Comparison of ENCODE assay signal across 8 mouse cellular contexts in the genomic region with DNA sequence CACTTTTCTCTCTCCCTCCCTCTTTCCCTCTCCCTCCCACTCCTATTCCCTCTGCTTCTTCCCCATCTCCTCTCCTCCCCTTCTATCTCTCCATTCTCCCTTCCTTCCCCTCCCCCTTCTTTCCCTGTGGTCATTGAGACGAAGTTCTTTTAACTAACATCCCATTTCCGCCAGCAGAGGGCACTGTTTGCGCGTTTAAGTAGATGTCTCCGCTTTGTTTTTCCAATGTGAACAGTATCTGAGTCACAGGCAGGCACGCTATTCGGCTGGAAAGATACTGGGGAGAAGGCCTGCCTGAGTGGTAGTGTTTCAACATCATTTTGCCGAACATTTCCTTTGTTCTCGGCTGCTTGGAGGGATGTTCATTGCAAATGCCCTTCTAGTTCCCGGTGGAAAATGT.
DNase-seq lines count a peak whose midpoint lies in the region; ATAC-seq lines count a peak whose summit lies in the region.

No protein-coding gene starts in this region.

- no peaks in the 10 kb centered on the region for H3K36me3 ChIP-seq in hindbrain, embryonic 10.5 days
- no peaks in the 10 kb centered on the region for H3K36me3 ChIP-seq in lung, embryonic 15.5 days

- WGBS in hindbrain, embryonic 10.5 days: 3% methylated on average over 10 of the region's 10 CpGs
- WGBS in lung, embryonic 15.5 days: under 1% methylated on average over 10 of the region's 10 CpGs

- peak; percentile 75; the same call in 1 of the 2 replicates for ATAC-seq in lung, embryonic 15.5 days (ENCODE audit: borderline replicate concordance, extremely low read depth, low FRiP score, low TSS enrichment)

- H3K27ac ChIP-seq in hindbrain, embryonic 10.5 days: peak overlapping the region; percentile 72
- no peak overlapping the region for H3K27ac ChIP-seq in lung, embryonic 15.5 days

- H3K27me3 ChIP-seq in hindbrain, embryonic 10.5 days (ENCODE audit: insufficient read depth, poor library complexity, severe bottlenecking): no peaks in the 10 kb centered on the region
- H3K27me3 ChIP-seq in lung, embryonic 15.5 days: no peaks in the 10 kb centered on the region

- no peak overlapping the region for H3K4me3 ChIP-seq in hindbrain, embryonic 10.5 days
- no peak overlapping the region for H3K4me3 ChIP-seq in lung, embryonic 15.5 days

- H3K4me1 ChIP-seq in hindbrain, embryonic 10.5 days (replicated peaks): peaks cover 8% of the 10 kb centered on the region; the same call in 1 of the 2 replicates
- H3K4me1 ChIP-seq in lung, embryonic 15.5 days: no peaks in the 10 kb centered on the region

- no peak overlapping the region for H3K9ac ChIP-seq in lung, embryonic 15.5 days

- H3K9me3 ChIP-seq in hindbrain, embryonic 10.5 days: no peaks in the 10 kb centered on the region
- no peaks in the 10 kb centered on the region for H3K9me3 ChIP-seq in lung, embryonic 15.5 days

- peak; percentile 68 for DNase-seq in MEL-GATA-1-ER (ENCODE audit: extremely low read depth, low read depth)
- peak; percentile 96 for DNase-seq in cerebellum, adult 8-10 months
- DNase-seq in frontal cortex, adult 2 months (ENCODE audit: extremely low spot score in 1 of 2, low spot score in 1 of 2): peak; percentile 88 to 99
- DNase-seq in hindbrain, embryonic 10.5 days (ENCODE audit: low spot score): peak; percentile 92
- peak; percentile 95 for DNase-seq in layer of hippocampus, adult 9-10 months (ENCODE audit: low spot score)
- peak; percentile 79 for DNase-seq in ovary, adult 18-20 months (ENCODE audit: low spot score)
- peak; percentile 90 for DNase-seq in thymus, postnatal 0 days (ENCODE audit: low spot score)

- no peak overlapping the region; the same call in 1 of the 2 replicates for H3K4me2 ChIP-seq in lung, embryonic 15.5 days
